Mouse (Mus musculus) midbrain, embryonic 13.5 days (tissue): ENCODE results near the gene Smg9. TPM values are rescaled to one million over a fixed set of nuclear protein-coding genes. Genes with fewer than 3 reads are reported as not detected.

Source experiments
- polyA plus RNA-seq: library from polyadenylated mRNA; unstranded; fragments of >200 nt; fragmentation: Nextera tagmentation; extraction: Ambion mirVana; gene quantifications from 2 replicates; pipeline ENCODE4 v1.2.1, GENCODE M21; 2015

Gene Smg9
- polyA plus RNA-seq, 1 experiment from 2014 or later: 32.9 TPM

Other genes with a start within 250 kb of the Smg9 start
- 4.8 and 5.2 TPM in 2 replicates for gene Zfp114, start 224.6 kb upstream of the Smg9 start, polyA plus RNA-seq
- 5.7 and 9.2 TPM in 2 replicates for gene Zfp111, start 188.2 kb upstream of the Smg9 start, polyA plus RNA-seq
- 3.9 and 4.5 TPM in 2 replicates for gene Zfp109, start 162.1 kb upstream of the Smg9 start, polyA plus RNA-seq
- gene Zfp108, start 144.8 kb upstream of the Smg9 start, polyA plus RNA-seq: 4.6 and 5.1 TPM in 2 replicates
- 7.7 and 7.8 TPM in 2 replicates for gene Zfp93, start 129.2 kb upstream of the Smg9 start, polyA plus RNA-seq
- gene Zfp61, start 98.4 kb upstream of the Smg9 start, polyA plus RNA-seq: 41.2 and 49.4 TPM in 2 replicates
- gene Zfp94, start 83.0 kb upstream of the Smg9 start, polyA plus RNA-seq: 19.4 and 22.0 TPM in 2 replicates
- 0.40 TPM in 1 of 2 replicates, not detected in the other for gene Tescl, start 65.7 kb upstream of the Smg9 start, polyA plus RNA-seq
- not detected in 2 replicates for gene Lypd5, start 50.4 kb upstream of the Smg9 start, polyA plus RNA-seq
- 0.40 and 0.66 TPM in 2 replicates for gene Kcnn4, start 29.4 kb upstream of the Smg9 start, polyA plus RNA-seq
- gene Irgc1, start 52.7 kb downstream of the Smg9 start, polyA plus RNA-seq: not detected in 2 replicates
- gene Plaur, start 62.9 kb downstream of the Smg9 start, polyA plus RNA-seq: 1.0 and 1.2 TPM in 2 replicates
- gene Cadm4, start 82.4 kb downstream of the Smg9 start, polyA plus RNA-seq: 52.4 and 67.8 TPM in 2 replicates
- gene Zfp428, start 107.4 kb downstream of the Smg9 start, polyA plus RNA-seq: 234 and 261 TPM in 2 replicates
- gene AC161166.1, start 112.8 kb downstream of the Smg9 start, polyA plus RNA-seq: 1.2 and 1.9 TPM in 2 replicates
- 20.3 and 25.3 TPM in 2 replicates for gene Irgq, start 131.1 kb downstream of the Smg9 start, polyA plus RNA-seq
- not detected in 2 replicates for gene Pinlyp, start 146.5 kb downstream of the Smg9 start, polyA plus RNA-seq
- gene Xrcc1, start 146.7 kb downstream of the Smg9 start, polyA plus RNA-seq: 65.8 and 71.4 TPM in 2 replicates
- gene Ethe1, start 187.9 kb downstream of the Smg9 start, polyA plus RNA-seq: 13.8 and 14.7 TPM in 2 replicates
- gene Zfp575, start 188.0 kb downstream of the Smg9 start, polyA plus RNA-seq: 6.4 and 6.6 TPM in 2 replicates
- not detected in 2 replicates for gene Phldb3, start 211.1 kb downstream of the Smg9 start, polyA plus RNA-seq
- not detected in 2 replicates for gene Lypd3, start 236.9 kb downstream of the Smg9 start, polyA plus RNA-seq